Mouse (Mus musculus) testis, adult 2 months (tissue): ENCODE measurements at regions not wholly inside any gene's neighbourhood (a gene's known extent, or its start where the extent isn't known, plus 50 kb on each side); places are given as distances from the start of the nearest gene placed in this dataset.

ENCODE experiments used
- H3K27ac ChIP-seq: fragments of 200-500 bp; 2 replicates; pipeline ENCODE4 v1.5.1; 2012; ENCODE audit warnings: low read depth, low read length; ENCODE audit not compliant: control insufficient read depth, insufficient read depth
- H3K27me3 ChIP-seq: fragments of 200-500 bp; 2 replicates; pipeline ENCODE4 v1.6.1; 2012; ENCODE audit warnings: mild to moderate bottlenecking, low read length, moderate library complexity; ENCODE audit not compliant: control insufficient read depth, insufficient read depth
- H3K36me3 ChIP-seq: fragments of 200-500 bp; 2 replicates; pipeline ENCODE4 v1.6.1; 2012; ENCODE audit warnings: mild to moderate bottlenecking, low read length; ENCODE audit not compliant: control insufficient read depth, insufficient read depth
- H3K4me1 ChIP-seq: fragments of 200-500 bp; 2 replicates; pipeline ENCODE4 v1.6.1; 2012; ENCODE audit warnings: low read length; ENCODE audit not compliant: control insufficient read depth, insufficient read depth
- H3K4me3 ChIP-seq: fragments of 200-500 bp; 2 replicates; pipeline ENCODE4 v1.5.1; 2012; ENCODE audit warnings: low read depth, mild to moderate bottlenecking, low read length, moderate library complexity, mixed read lengths; ENCODE audit not compliant: control insufficient read depth
- CTCF ChIP-seq: fragments of 200-500 bp; IDR thresholded peaks from 2 replicates; pipeline ENCODE4 v1.5.1; 2012; ENCODE audit warnings: low read depth, mild to moderate bottlenecking, inconsistent platforms, low read length, moderate library complexity; ENCODE audit not compliant: control insufficient read depth, insufficient read depth, insufficient replicate concordance
- POLR2A ChIP-seq: fragments of 200-500 bp; IDR thresholded peaks from 2 replicates; pipeline ENCODE4 v1.6.1; 2012; ENCODE audit warnings: low read depth, mild to moderate bottlenecking, inconsistent platforms, low read length, moderate library complexity; ENCODE audit not compliant: control insufficient read depth

DNA sequence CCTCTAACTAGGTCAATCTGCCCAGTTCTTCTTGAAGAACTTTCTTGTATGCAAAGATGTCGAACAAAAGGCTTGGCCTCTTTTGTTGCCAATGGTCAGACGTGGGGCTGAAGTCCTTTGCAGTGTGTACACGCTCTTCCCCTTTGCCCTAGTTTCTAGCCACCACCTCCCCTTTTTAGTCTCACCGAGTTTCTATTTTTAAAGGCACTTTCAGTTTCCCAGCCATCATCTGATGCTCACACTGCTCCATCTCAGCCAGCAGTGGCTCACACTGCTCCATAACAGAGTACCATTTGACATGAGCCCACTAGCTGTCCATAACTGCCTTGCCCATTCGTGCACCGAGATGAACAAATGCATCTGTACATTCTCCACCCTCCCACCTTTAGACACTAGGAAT lies 162.7 kb upstream of the Pou3f3 start:
- Histone ChIP-seq H3K36me3 (no peaks in the 10 kb centered on the region), H3K4me1 (no peaks in the 10 kb centered on the region), H3K27ac (no peak overlapping the region), H3K4me3 (no peak overlapping the region), H3K27me3 (no peaks in the 10 kb centered on the region)
- TF ChIP-seq POLR2A, result no peak
- no peak for TF ChIP-seq CTCF

DNA sequence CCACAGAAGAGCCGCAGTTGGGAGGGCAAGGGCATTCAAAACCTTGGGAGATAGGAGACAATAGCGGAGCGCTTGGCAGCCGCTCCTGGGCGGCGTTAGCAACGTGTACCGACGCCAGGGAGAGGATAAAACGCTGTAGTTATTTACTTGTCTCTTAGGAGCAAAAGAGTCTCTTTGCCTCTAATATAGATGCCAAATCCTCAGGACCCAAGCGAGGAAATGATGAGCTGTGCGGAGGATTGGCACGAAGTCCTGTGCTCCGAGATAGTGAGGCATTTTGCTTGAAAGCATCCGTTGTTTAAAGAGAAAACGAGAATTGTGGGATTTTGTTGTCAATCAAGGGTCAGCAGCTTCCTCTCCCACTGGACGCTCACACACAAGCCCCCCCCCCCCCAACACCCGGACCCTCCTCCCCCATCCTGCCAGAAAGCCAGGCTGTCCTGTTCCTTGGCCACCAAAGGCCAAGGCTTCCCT lies 156.5 kb upstream of the Pou3f3 start:
- Histone ChIP-seq H3K27me3 (no peaks in the 10 kb centered on the region), H3K36me3 (no peaks in the 10 kb centered on the region), H3K4me1 (peaks cover 6% of the 10 kb centered on the region; the same call in 1 of the 2 replicates), H3K4me3 (0 out of 2 replicates have a peak overlapping the region, but pooled peaks have one; percentile 16), H3K27ac (no peak overlapping the region)
- no peak for TF ChIP-seq CTCF
- TF ChIP-seq POLR2A, result no peak

DNA sequence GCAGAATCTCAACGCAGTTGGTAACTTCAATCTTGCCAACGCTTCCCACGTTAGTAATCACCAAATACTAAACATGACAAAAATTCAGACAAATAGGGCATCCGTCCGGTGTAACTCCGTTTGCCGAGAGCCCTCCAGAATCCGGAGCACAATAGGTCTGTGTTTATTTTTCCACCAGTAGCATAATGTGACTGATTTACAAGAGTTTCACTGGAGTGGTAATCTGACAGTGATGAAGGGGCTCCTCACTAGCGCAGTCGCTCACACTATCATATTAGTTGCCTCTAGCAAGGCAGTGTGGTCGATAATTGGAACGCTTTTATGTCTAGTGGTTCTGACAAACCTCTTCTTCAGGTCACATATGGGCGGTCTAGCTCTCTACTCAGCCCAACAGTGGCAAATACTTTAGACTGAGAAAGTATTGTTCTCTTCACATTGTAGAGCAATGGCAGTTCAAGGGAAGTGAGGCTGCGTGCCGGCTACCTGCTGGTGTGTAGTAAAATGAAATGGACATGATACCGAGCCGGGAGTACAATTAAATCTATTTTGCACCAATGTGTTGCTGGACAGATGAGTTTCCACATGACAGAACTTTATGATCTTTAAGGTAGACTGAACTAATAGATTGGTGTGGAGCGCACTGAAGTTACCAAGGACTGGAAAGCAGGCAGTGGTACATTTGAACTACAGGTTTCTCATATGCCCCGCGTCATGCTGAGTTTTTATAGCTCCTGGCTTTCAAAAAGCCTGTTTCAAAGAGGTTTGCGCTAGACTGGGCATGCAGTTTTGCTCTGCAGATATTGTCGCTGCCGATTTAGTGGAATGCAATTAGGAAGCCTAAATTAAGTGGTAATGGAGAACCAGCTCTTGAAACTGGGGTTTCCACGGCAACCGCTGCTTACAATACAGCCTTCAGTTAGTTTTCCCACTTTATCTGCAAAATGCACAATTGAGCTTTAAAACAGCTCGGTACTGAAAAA lies 155.7 kb upstream of the Pou3f3 start:
- Histone ChIP-seq H3K4me1 (peaks cover 6% of the 10 kb centered on the region; the same call in 1 of the 2 replicates), H3K27me3 (no peaks in the 10 kb centered on the region), H3K36me3 (no peaks in the 10 kb centered on the region), H3K4me3 (no peak overlapping the region), H3K27ac (no peak overlapping the region)
- TF ChIP-seq CTCF, result no peak
- no peak for TF ChIP-seq POLR2A

DNA sequence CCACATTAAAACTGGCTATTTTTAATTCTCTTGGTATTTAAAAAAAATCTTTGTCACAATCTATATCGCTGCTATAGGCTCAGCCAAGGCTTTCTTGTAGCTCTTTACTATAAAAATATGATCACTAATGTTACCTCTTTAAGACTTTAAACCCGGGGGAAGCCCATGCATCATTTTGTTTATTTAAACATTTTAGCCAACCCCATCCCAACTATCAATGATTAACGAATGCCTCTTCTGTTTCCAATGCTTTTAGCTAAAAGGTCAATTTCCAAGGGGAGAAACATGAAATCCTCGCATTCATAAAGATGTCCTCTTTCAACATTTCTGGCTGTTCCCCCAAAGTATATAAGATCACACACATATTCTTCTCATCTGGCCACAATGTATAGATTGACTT lies 153.6 kb upstream of the Pou3f3 start:
- Histone ChIP-seq H3K4me3 (no peak overlapping the region), H3K36me3 (no peaks in the 10 kb centered on the region), H3K27ac (no peak overlapping the region), H3K27me3 (no peaks in the 10 kb centered on the region), H3K4me1 (peaks cover 6% of the 10 kb centered on the region; the same call in 1 of the 2 replicates)
- TF ChIP-seq POLR2A, result no peak
- TF ChIP-seq CTCF, result no peak

DNA sequence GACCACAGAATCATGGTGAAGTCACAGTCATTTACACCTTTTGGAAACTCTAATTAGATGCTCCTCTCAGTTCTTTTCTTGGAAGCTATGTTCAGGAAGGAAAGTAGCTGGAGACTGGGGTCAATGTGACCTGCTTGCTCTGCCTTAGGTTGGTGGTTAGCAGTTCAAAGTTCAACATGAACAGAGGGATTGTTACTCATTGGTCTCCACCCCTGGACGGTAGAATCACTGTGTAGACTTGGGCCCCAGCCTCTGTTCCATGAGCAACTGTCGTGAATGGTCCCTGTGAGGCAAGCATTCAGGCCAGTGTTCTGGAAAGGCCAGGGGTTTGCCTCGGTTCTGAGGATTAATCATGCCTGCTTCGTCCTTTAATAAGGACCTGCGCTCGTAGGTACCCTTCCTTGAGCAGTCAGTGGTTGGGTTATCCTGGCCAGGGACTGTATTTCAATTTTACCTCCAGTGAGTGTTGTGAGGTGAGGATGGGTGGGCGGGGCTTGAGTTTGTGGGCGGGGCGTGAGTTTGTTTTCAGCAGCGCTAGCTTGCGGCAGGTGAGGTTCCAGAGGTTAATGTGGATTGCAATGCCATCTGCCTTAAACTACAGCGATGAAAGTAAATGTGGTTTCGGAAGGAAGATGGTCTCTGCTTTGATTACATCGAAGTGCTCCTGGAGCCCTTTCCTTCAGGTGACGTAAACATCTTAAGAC lies 152.6 kb upstream of the Pou3f3 start:
- TF ChIP-seq CTCF (no peak), POLR2A (no peak)
- Histone ChIP-seq H3K27ac (no peak overlapping the region), H3K36me3 (no peaks in the 10 kb centered on the region), H3K27me3 (no peaks in the 10 kb centered on the region), H3K4me3 (no peak overlapping the region), H3K4me1 (peaks cover 6% of the 10 kb centered on the region; the same call in 1 of the 2 replicates)

DNA sequence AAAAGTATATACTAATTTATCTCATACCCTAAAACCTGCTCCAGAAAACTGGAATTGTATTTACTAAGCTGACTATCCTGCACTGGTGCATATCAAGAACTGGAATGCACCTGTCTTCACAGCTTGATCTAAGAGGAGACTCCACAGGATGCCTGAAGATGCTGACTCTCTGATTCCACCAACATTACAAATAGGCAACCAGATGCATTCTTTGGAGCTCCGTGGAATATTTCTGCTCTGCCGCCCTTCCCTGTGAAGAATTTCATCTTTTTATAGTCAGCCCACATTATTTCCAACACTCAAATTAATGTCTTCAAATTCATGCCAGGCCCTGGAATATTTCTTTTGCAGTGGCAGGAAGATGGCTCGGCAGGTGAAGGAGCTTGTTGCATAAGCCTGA lies 148.7 kb upstream of the Pou3f3 start:
- no peak for TF ChIP-seq CTCF
- TF ChIP-seq POLR2A, result no peak

DNA sequence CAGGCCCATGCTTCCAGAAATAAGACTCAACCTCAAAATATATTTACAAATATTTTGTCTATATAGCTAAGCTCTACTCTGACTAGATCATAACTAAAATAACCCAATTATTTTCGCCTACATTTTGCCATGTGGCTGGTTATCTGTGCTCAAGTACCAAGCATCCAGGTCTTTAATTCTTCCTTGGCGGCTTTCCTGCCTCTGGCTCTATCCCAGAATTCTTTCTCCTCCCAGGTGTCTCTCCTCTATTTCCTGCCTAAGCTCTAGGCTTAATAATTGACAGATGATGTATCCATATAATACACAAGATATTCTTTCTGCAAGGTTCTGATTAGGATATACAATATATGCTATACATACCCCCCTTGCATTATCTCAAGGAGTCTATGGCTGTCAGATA lies 138.3 kb upstream of the Pou3f3 start:
- H3K4me1 ChIP-seq, result no peaks in the 10 kb centered on the region
- H3K36me3 ChIP-seq, result no peaks in the 10 kb centered on the region
- no peak overlapping the region for H3K4me3 ChIP-seq
- no peaks in the 10 kb centered on the region for H3K27me3 ChIP-seq
- TF ChIP-seq CTCF (no peak), POLR2A (no peak)
- H3K27ac ChIP-seq, result no peak overlapping the region

More for the DNA sequence above, 148.7 kb upstream of the Pou3f3 start:
- Histone ChIP-seq H3K36me3 (no peaks in the 10 kb centered on the region), H3K27me3 (no peaks in the 10 kb centered on the region), H3K4me1 (no peaks in the 10 kb centered on the region; the same call in 1 of the 2 replicates), H3K4me3 (no peak overlapping the region), H3K27ac (no peak overlapping the region)
